Mouse (Mus musculus): ENCODE data around the gene Tecr. TPM values are rescaled to one million over a fixed set of nuclear protein-coding genes. Genes with fewer than 3 reads are reported as not detected.
A peak's percentile ranks its signal among the peaks of the same experiment; 100 is the strongest.

Gene Tecr
- 772 and 857 TPM in 2 replicates for polyA plus RNA-seq (2012; rRNA removed)

GRCm38 (mm10) chr8:83607661-83608397, at the start of gene Tecr, which contains the start of gene Dnajb1:
Gene Tecr (minus strand): TSS chr8:83607971.
Gene Dnajb1 (plus strand): TSS chr8:83608193.
- peak; percentile 89 for DNase-seq (ENCODE audit: low read depth)

GRCm38 (mm10) chr8:83656484-83657246, 48.9 kb upstream of the Tecr start:
- DNase-seq (ENCODE audit: low read depth): no peak

DNA sequence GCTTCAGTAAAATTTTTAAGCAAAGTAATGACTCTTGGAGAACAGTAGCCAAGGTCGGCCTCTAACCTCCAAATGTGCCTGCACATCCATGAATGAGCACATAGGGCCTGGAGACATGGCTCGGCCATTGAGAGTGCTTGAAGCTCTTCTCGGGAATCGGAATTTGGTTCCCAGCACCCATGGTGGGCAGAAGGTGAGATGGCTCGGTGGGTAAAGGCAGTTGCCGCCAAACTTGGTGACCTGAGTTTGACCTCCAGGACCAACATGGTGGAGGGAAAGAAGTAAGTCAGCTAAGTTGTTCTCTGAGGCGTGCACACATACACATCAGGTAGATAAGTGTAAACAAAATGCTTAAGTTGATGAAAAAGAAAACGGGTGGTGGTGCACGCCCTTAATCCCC, 48.3 kb upstream of the Tecr start:
- no peak for DNase-seq (ENCODE audit: low read depth)

- no peak for DNase-seq (ENCODE audit: low read depth)
Measured at GRCm38 (mm10) chr8:83654725-83655124, 47.0 kb upstream of the Tecr start.

DNA sequence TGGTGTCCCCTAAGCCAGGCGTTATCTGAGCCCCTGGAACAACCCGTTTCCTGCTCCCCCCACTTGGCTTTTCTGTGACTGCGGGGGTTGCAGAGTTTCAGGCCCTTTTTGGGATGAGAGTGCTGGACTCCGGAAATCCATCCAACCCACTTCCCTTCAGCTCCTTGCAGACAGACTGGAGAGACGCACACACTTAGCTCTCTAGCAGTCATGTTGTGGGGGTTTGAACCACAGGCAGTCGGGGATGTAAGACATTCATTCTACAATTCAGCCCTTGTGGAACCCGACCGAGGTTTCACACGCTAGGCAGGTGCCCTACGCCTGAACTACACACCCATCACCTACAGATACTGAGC, 45.9 kb upstream of the Tecr start:
- DNase-seq (ENCODE audit: low read depth): no peak

DNA sequence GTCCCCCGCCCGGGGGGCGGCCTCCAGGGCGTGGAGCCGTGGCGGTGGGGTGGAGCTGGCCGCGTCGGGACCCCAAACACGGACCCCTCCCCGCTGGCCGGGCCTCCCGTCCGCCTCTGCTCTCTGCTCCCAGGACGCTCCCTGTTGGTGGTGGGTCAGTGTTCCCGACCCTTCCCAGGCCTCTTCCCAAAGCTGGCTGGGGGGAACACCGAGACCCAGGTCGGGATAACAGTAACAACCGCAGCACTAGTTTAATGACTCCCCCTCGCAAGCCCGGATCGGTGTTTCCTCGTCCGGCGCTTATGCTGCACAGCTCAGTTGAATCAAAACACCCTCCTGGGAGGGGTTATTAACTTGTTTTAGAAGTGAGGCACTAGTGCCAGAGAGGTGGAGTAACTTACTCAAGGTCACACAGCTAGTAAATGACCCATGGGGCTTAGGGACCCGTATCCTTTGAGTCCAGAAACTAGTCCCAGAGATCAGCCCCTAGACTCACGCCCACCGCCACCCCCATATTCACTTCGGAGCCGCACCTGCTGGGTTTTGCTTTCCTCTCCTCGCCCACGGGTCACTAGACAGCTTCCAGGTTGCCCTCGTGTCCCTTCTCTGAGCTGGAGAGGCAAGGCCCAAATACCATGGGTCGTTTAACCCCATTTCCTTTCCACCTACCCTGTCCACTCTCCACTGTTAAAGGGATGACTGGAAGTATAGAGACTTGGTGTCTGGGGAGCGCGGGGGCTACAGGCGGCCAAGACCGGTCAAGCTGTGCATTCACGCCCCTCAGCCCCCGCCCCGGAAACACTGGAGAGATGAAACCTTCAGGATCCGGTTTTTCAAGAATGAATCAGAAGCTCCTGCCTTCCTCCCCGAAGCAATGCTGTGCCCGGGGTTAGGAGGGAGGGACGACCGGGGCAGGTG, 45.2 kb upstream of the Tecr start:
- DNase-seq (ENCODE audit: low read depth): no peak

- peak; percentile 74 for DNase-seq (ENCODE audit: low read depth)
Measured at GRCm38 (mm10) chr8:83652030-83652743, 44.4 kb upstream of the Tecr start, which contains the start of gene Gipc1. Gene Gipc1 (plus strand): TSS chr8:83652677.

GRCm38 (mm10) chr8:83649699-83650098, 41.9 kb upstream of the Tecr start:
- no peak for DNase-seq (ENCODE audit: low read depth)

- DNase-seq (ENCODE audit: low read depth): no peak
Measured at GRCm38 (mm10) chr8:83648031-83648430, 40.3 kb upstream of the Tecr start.

GRCm38 (mm10) chr8:83647511-83647910, 39.7 kb upstream of the Tecr start:
- DNase-seq (ENCODE audit: low read depth): no peak

GRCm38 (mm10) chr8:83639649-83640048, 31.9 kb upstream of the Tecr start:
- DNase-seq (ENCODE audit: low read depth): no peak

- DNase-seq (ENCODE audit: low read depth): no peak
Measured at GRCm38 (mm10) chr8:83638856-83639255, 31.1 kb upstream of the Tecr start.

- no peak for DNase-seq (ENCODE audit: low read depth)
Measured at GRCm38 (mm10) chr8:83632083-83632707, 24.4 kb upstream of the Tecr start.

DNA sequence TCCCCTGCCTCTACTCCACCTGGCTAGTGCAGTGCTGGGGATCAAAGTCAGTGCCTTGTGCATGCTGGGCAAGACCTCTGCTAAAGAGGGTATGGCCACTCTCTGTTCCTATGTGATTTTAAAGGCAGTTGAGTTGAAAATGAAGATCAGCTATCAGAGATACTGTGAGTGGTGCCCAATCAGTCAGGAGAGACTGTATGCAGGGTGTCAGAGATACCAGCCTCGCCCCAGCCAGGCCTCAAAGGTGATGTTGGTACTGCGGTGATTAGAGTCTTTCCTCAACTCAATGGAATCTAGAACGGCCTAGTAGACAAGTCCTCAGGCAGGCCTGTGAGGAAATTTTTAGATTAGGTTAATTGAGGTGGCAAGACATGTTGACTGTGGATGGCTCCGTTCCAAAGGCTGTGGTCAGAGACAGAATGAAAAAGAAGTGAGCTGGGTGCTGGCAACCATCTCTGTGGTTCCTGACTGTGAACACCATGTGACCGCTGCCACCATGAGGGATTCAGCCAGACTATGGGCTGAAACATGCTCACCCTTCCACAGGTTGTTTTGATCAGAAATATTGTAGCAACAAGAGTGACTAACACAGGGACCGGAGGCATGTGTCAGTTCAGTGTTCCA, 18.0 kb upstream of the Tecr start:
- no peak for DNase-seq (ENCODE audit: low read depth)

- DNase-seq (ENCODE audit: low read depth): no peak
Measured at GRCm38 (mm10) chr8:83624739-83625138, 17.0 kb upstream of the Tecr start.

DNA sequence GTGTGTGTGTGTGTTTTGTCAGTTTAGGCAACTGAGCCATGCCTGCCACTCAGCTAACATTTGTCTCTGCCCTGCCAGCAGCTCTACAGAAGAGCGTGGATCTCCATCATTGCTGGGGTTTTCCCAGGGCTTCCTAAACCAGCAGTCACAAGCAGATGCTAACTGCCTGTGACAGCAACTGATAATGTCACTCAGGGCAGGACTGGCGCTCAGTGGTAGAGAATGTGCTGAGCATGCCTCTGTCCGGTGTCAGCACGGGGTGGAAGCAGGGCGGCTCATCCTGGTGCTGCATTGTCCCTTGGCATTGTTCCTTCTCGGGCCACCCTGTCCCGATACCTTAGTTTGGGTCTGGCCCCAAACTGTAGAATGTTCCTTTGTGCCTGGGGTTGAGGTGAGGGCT, 15.8 kb upstream of the Tecr start:
- DNase-seq (ENCODE audit: low read depth): no peak

- no peak for DNase-seq (ENCODE audit: low read depth)
Measured at GRCm38 (mm10) chr8:83622389-83622989, 14.7 kb upstream of the Tecr start.

- DNase-seq (ENCODE audit: low read depth): no peak
Measured at GRCm38 (mm10) chr8:83621691-83622388, 14.1 kb upstream of the Tecr start.

- peak; percentile 83 for DNase-seq (ENCODE audit: low read depth)
Measured at GRCm38 (mm10) chr8:83619568-83620285, 12.0 kb upstream of the Tecr start.

All from gonadal fat pad, adult 2 months (tissue).